Mouse (Mus musculus) c-Kit-negative CD71-positive TER-119-positive erythroid progenitor cells, embryonic 14.5 days (primary cell): ENCODE measurements around the gene Mrgprf.

ENCODE experiments used
- DNase-seq: peaks from one replicate; pipeline ENCODE4 v3.0.0-alpha.2; 2013; ENCODE audit warnings: low read depth, low spot score

The Mrgprf gene

DNA sequence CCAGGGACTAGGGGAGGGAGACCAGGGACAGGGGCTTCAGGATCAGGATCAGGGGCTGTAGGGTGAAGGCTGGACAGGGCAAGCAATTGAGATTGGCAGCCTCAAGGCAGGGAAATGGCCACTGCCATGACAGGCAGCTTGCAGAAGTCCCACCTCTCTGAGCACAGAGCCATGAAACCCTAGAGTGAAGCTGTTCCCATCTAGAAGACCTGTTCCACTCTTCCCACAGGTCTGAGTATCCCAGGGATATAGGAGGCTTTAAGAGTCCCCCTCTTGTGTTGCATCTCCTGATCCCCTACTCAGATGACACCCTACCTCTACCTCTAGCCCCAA lies 346 bp downstream of the Mrgprf start:
- no peak for DNase-seq

DNA sequence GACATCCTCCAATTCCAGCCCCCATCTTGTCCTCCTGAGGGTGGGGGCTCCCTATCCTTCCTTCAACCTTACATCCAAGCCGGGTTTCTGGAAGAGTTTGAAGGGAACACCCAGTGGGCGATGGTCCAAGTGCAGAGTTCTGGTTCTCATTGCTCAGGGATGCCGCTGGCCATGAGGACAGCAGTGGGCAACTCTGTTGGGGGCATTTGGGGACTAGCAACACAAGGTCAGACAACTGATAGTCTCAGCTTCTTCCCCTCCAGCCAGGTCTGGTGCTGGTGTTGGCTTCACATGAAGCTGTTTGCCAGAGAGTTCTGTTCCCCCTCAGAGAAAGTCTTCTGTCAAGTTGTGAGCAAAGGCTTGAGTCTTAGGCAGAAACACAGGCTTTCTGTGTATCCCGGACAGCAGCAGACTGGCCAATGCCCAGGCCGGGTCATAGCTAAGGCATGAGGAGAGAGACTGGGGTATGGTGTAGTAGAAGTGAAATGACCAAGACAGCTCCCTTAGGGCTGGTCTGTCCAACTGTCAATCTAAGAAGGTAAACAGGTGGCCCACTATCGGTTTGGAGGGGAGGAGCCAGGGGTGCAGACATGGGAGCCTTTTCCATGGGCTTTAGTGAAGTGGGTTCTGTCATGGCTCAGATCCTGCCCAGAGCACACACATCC lies 845 bp downstream of the Mrgprf start:
- no peak for DNase-seq

DNA sequence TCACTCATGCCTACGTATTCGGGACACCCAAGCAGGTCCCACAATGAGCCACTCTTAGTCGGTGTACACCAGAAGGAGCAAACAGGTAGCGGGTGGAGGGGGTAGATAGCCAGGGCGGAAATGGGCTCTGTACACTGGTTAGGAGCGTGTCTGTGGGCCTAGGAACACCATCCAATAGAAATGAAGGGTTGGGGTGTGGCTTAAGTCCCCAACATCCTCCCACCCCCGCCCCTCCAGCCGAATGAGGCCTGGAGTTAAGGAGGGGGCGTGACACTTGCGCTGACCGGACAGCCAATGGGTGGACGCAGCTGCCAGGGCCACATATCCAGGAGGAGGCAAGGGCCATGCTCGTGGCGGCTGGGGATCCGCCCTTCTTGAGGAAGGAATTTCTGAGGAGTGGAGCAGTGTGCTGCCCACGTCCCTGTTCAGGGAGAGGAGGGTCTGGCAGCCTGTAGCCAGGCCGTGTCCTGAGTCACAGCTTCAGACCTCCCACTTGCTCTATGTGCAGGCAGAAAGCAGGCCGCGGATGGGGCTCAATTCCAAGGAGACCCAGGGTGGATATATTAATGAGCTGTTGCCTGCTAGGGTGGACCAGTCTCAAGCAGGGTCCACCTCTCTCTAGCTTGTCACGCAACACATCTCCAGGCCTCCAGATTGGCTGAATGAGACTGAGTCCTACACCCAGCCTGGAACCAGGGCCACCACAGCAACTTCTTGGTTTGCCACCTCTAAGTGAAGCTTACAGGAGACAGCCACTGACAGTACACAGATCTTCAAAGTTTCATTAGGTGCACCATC lies 2.1 kb downstream of the Mrgprf start:
- DNase-seq = no peak

DNA sequence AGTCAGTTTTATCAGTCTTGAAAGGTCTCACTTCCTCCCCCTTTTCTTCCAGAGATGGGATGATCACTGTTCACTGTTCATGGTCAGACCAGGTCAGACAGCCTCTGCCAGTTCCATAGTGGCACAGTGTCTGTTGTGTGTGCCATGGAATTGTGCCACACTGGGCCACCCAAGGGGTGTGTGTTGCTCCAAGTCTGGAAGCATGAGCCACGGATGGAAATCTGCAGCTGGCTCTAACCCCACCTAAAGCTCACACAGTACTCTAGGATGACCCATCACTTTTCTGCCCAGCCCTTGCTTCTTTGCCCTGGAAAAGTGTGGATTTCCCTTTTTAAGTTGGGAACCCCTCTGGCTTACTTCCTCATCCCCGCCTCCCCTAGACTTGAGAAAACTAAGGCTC lies 3.5 kb downstream of the Mrgprf start:
- DNase-seq = no peak

DNA sequence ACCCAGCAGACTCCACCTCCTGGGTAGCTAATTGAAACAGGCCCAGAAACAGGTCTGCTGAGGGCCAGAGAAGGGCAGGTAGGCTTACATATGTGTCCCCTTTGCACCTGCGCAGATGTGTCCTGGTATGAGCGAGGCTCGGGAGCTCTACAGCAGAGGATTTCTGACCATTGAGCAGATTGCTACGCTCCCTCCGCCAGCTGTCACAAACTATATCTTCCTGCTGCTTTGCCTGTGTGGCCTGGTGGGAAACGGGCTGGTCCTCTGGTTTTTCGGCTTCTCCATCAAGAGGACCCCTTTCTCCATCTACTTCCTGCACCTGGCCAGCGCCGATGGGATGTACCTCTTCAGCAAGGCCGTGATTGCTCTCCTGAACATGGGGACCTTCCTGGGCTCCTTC lies 7.0 kb downstream of the Mrgprf start:
- no peak for DNase-seq

DNA sequence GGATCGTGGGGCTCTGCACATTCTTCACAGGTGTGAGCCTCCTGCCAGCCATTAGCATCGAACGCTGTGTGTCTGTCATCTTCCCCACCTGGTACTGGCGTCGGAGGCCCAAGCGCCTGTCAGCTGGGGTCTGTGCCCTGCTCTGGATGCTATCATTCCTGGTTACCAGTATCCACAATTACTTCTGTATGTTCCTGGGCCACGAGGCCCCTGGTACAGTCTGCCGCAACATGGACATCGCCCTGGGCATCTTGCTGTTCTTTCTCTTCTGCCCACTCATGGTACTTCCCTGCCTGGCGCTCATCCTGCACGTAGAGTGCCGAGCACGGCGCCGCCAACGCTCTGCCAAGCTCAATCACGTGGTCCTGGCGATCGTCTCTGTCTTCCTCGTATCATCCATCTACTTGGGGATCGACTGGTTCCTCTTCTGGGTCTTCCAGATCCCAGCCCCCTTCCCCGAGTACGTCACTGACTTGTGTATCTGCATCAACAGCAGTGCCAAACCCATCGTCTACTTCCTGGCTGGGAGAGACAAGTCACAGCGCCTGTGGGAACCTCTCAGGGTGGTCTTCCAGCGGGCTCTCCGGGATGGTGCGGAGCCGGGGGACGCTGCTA lies 7.5 kb downstream of the Mrgprf start:
- no peak for DNase-seq

DNA sequence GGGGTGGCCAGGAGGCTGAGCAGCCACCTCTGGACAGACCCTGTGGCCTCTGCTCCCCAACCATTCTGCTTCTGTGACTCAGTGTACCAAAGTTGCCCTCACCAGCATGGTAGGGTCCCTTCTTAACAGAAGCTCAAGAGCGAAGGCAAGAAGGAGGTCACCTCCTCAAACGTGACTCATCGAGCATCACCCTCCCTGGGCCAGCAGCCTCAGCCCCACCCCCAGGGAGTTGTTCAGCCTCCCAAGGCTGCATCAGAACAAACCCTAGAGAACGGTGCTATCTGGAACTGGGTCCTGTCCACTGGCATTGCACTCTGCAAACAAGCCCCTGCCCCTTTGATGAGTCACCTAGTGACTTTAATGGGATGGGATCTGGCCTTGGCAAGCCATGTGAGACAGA lies 8.2 kb downstream of the Mrgprf start:
- no peak for DNase-seq

DNA sequence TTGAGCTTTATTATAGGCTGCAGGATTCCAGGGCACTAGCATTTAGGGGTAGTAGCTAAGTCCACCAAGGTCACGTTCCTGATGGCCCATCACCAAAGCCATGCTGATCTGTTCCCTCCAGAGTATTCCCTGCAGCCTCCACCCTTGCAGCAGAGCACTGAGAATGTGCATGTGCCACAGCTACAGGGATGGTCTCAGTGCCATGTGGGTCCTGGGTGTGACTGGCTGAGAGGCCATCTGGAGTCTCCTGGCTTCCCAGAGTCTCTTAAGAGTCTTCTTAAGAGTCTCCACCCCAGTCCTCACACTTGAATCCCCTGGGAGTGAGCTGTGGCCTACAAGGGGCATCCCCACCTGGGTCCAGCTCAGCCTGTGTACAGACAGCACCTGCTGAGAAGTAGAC lies 9.2 kb downstream of the Mrgprf start:
- no peak for DNase-seq

DNA sequence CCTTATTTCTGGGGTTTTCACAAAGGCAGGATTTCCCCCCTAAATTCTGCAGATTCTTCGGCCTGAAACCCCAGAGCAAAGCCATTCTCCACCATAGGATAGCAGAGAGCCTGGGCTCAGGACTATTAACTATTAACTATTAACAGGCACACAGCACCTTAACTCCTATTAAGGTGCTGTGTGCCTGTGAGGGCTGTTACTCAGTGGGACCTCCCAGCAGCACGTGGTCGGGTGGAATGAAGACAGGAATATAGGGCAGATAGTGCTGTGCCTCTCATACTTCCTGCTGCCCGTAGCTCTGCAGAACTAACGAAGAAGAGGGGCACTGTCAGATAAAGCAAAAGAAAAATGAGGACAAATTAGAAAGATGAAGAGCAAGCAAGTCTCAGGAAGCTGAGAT lies 9.9 kb downstream of the Mrgprf start:
- DNase-seq = no peak

DNA sequence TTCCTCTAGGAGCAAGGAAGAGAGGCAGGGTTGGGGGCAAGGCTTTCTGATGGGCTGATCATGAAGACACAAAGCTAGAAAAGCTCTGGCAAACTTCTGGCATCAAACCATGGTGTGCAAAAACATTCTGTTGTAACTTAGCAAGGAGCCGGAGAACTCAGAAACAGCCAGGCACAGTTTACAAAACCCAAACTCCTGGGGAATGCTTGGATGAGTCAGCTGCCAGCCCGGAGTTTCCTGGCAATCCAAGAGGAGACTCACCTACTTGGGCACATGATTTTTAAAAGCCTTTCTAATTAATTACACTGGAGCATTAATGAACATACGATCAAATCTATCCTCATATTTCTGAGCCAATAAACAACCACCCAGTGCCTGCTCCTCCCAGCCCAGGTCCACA lies 11.5 kb downstream of the Mrgprf start:
- DNase-seq = no peak

DNA sequence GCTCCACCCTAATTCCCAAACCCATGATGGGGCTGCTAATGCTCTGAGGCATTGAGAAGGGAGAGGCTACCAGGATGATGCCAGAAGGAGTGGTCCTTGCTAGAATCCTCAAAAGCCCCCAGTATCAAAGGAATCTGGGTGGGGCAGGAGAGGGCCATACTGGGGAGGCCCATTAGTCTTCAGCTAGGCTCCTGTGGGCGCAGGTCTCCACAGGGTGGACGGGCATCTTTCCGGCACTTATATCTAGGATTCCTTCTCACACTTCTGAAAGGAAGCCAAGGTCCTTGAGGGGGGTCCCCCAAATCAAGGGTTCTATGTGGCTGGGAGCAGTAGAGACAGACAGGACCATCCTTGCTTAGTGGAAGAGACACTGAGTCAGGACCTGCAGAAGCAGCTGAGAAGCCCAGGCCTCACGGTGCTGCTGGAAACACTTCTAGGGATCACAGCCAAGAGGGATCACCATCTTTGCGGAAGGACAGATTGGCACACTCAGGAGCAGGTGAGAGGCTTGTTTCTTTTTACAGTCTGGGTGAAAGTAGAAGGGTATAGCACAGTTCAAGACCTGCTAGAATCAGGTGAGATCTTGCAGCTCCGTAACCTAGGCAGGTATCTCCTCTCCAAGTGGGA lies 14.3 kb downstream of the Mrgprf start, which contains the start of gene Mrgprd:
Gene Mrgprd (plus strand): TSS at position 51 of the 627 bp plus-strand sequence.
- DNase-seq = no peak

DNA sequence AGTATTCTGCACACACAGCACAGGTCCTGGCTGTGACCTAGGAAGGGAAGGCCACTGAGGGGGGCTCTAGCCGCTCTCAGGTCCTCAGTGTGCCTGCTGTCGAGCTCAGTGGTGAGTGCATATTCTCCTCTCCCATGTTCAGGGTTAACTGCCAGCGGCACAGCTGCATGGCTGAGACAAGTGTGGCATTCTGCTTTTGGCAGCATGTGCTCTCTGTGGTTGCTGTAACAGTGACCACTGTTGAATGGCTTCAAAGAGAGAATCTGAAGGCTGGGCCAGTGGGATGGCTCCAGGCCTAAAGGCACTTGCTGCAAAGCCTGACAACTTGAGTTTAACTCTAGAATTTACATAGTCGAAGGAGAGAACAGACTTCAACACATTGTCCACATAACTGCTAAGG lies 16.9 kb downstream of the Mrgprf start:
- DNase-seq = no peak

DNA sequence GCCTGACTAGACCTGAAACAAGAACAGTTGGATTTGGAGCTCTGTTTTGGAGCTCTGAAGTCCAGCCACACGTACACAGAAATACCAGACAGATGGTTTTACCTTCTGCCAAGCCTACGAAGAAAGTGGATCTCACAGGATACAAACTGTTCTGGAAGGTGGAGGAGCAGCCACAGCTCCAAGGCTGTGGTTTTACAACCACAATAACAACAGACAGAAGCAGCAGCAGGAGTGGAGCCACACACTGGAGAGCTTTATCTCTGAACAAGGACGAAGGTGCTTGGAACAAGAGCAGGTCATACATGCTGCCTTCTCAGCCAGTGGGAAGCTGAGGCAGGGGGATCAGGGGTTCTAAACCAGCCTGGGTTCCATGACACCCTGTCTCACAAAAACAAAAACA lies 18.9 kb downstream of the Mrgprf start:
- DNase-seq = no peak

DNA sequence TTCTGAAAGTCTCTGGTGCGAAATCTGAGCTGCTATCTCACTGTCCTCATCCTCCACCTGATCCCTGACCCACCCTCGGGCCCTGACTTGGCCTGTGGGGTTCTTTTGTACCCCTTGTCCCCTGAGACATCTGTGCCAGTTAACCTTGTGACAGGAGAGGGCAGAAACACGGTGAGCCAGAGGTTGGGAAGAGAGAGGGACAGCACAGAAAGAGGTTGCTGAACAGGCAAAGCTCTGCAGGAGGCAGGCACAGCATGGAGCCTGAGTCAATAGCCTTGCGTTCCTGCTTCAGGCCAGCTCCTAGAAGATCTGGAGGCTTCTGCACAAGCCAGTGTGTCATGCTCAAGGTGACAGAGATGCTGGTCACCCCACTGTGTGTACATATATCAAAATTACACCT lies 23.0 kb downstream of the Mrgprf start:
- no peak for DNase-seq

DNA sequence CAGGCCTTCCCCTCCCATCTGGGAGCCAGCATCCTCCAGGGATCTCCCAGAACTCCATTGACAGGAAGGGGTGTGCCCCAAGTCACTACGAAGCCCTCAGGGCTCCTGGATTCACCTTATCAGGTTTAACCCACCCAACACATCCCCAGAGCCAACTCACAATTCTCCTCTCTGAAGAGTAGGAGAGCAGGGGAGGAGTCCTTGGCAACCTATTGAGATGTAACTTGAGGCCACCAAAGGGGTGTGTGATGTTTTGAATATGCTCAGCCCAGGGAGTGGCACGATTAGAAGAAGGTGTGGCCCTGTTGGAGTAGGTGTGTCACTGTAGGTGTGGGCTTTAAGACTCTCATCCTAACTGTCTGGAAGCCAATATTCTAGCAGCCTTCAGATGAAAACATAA lies 25.1 kb downstream of the Mrgprf start:
- DNase-seq = no peak

DNA sequence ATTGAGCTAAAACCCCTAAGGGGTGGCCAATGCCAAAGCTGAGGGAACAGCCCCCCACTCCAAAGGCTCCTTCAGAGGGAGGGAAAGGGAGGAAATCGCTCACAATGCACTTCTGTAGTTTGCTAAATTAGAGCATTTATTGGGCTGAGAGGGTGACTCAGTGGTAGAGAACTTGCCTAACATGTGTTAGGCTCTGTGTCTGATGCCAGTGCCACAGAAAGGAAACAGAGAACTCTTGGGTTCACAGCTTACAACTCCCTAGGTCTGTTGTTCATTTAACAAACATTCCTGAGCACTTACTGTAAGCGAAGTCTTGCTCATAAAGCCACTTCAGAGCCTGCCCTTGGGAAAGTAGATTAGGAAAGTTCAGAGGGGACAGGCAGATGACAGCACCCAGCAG lies 29.4 kb downstream of the Mrgprf start:
- no peak for DNase-seq

DNA sequence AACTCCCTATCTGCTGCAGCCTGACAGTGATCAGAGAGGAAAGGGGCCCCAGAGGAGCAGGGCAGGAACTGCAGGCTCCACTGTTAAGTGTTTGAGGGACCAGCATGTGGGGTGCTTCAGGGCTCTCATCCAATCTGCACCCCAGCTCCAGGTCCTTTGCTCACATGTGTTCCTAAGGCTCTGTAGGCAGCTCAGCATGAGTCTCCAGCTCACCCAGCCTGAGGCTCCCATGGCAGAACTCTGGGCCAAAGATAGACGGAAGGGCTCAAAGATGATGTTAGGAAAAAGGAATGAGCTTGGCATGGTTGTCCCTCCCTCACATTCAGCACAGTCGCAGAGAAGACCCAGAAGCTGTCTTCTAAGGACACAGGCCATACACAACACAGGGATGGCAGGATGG lies 30.0 kb downstream of the Mrgprf start:
- DNase-seq = no peak

DNA sequence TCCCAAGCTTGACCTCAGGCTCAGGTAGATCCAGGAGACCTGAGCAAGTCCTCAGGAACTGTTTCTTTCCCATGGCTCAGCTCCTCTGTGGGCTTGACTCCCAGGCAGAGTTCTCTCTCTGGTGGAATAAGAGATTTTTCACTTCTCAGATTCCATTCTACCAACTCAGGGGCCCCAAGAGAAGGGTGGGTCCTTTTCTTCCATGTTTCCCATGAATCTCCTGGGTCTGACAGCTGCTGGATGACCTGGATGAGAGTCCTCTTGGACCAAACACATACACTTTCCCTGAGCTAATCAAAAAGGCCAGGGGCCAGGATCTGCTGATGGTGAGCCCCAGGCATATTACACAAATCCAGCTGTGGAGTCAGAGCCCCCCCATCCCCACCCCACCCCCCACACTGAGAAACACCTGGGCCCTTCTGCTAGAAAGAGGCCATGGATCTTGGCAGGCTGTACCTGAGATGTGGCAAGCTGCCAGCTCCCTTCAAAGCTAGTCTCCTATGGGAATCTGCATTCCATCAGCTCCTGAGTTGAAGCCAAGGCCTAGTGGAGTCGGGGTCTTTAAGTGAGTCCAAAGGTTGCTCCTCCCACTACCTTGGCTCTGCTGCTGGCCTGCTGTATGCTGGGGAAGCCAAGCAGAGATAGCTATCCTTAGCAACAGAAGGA lies 31.9 kb downstream of the Mrgprf start:
- no peak for DNase-seq

DNA sequence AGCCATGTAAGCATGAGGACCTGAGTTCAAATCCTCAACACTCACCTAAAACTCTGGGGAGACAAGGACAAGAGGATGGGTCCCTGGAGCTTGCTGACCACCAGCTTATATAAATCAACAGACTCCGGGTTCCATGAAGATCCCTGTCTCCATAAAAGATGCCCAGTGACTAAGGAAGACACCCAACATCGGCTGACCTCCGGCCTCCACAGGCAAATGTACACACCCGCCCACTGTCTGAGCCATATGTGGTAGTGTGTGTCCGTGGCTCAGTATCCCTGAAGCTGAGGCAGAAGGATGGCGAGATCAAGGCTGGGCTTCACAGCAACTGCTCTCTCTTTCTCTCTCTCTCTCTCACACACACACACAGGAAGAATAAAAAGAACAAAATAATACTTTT lies 33.3 kb downstream of the Mrgprf start:
- DNase-seq = no peak

DNA sequence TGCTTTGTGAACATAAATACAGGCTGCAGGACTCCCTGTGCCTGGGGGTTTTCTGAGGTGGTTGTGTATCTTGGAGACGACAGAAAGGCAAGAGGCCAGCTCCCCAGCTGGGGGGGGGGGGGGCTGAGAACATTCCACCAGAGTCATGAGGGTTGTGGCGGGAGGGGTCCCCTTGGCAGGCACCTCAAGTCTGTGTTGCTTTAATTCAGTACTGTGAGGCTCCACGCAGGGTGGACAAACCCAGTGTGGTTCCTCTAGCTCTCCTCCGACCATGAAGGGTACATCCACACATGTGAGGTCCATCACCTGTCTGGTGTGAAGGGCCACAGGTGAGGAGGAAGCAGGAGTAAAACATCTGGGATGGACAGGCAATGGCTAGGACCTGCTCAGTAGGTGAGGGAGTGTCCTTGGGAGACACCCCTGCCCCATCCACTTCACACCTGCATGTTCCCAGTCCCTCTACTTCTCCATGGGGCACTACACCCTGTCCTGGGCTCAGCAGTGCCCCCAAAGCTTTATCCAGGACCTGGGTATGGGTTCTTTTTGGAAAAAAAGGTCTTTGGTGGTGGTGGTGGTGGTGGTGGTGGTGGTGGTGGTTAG lies 33.9 kb downstream of the Mrgprf start:
- DNase-seq = no peak

DNA sequence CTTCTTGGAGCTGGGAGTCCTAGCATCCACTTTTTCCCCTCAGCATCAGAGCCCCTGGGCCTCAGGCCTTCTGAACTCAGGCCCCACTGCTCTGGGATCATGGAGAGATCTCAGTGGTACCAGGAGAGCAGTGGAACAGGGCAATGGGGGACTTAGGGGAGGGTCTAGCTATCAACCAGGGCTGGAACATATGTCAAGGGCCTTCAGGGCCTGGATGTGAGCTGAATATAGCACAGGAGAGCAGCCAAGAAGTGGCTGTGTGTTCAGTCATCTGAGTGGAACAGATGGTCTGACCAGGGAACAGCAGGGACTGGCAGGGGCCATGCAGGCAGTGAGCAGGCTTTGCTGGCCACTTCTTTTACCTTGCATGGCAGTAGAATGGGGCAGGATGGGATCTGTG lies 34.6 kb downstream of the Mrgprf start:
- no peak for DNase-seq
